Mouse (Mus musculus) lung, adult 10 weeks (tissue): ENCODE results near the gene Mrgpre. TPM values are rescaled to one million over a fixed set of nuclear protein-coding genes. Genes with fewer than 3 reads are reported as not detected.

Source experiments
- polyA plus RNA-seq: library from polyadenylated mRNA; stranded (reverse); fragments of 350-450 nt; fragmentation: Illumina TruSeq; extraction: RNeasy Lipid Tissue Mini Kit (QIAGEN cat#74804); gene quantifications from one replicate; pipeline ENCODE4 v1.2.3, GENCODE M21; 2014; ENCODE audit warnings: low read depth, low replicate concordance; ENCODE audit not compliant: insufficient read depth

Gene Mrgpre
- polyA plus RNA-seq, result 0.99 TPM

GRCm38 (mm10) chr7:143783996-143784829 is at the start of gene Mrgpre:
TSS of gene Mrgpre (minus strand) at chr7:143784500.

GRCm38 (mm10) chr7:143822375-143823265 is 38.3 kb upstream of the Mrgpre start, which contains the start of the genes Nadsyn1 and Dhcr7:
TSS of gene Nadsyn1 (minus strand) at chr7:143822849.
TSS of gene Dhcr7 (plus strand) at chr7:143823145.

GRCm38 (mm10) chr7:143766893-143767292 is 17.4 kb downstream of the Mrgpre start, which contains the start of gene Mrgprg:
TSS of gene Mrgprg (minus strand) at chr7:143766993.

GRCm38 (mm10) chr7:143756125-143757026 is 27.9 kb downstream of the Mrgpre start, which contains the start of gene Osbpl5:
TSS of gene Osbpl5 (minus strand) at chr7:143756985.

Other genes starting within 250 kb of the Mrgpre start
- 70.0 TPM for gene Nap1l4, start 235.4 kb downstream of the Mrgpre start, polyA plus RNA-seq
- 18.9 TPM for gene Cars, start 184.4 kb downstream of the Mrgpre start, polyA plus RNA-seq
- 1.9 TPM for gene Tnfrsf26, start 155.8 kb downstream of the Mrgpre start, polyA plus RNA-seq
- gene Tnfrsf22, start 134.8 kb downstream of the Mrgpre start, polyA plus RNA-seq, result 3.9 TPM
- gene Tnfrsf23, start 98.6 kb downstream of the Mrgpre start, polyA plus RNA-seq, result 0.94 TPM
- 34.8 TPM for gene Osbpl5, start 27.5 kb downstream of the Mrgpre start, polyA plus RNA-seq
- not detected for gene Mrgprg, start 17.5 kb downstream of the Mrgpre start, polyA plus RNA-seq
- gene Nadsyn1, start 38.3 kb upstream of the Mrgpre start, polyA plus RNA-seq, result 4.2 TPM
- gene Dhcr7, start 38.6 kb upstream of the Mrgpre start, polyA plus RNA-seq, result 9.8 TPM
- gene Gm498, start 82.3 kb upstream of the Mrgpre start, polyA plus RNA-seq, result not detected
- gene Shank2, start 217.4 kb upstream of the Mrgpre start, polyA plus RNA-seq, result 0.81 TPM